Comparison of ENCODE assay signal across 34 mouse cellular contexts in genomic region chr14:101237965-101238364, GRCm38 (mm10). TPM values are rescaled to one million over a fixed set of nuclear protein-coding genes. Genes with fewer than 3 reads are reported as not detected.
A peak's percentile ranks its signal among the peaks of the same experiment; 100 is the strongest.
DNase-seq lines count a peak whose midpoint lies in the region; ATAC-seq lines count a peak whose summit lies in the region.
"Had no signal": no experiment of that assay in that cellular context is flagged by ENCODE, and none has a peak within 500 bp of the region (broad histone marks: within the 10 kb centered on the region; RNA-seq: fewer than 3 reads in every experiment).

No protein-coding gene starts in this region.

- peak; percentile 96 for ATAC-seq in granulocyte monocyte progenitor cell, adult 5-6 weeks (replicated peaks; ENCODE audit: poor library complexity, severe bottlenecking)
- peak; percentile 96 for ATAC-seq in megakaryocyte progenitor cell, adult 5-6 weeks (replicated peaks; ENCODE audit: poor library complexity)
- ATAC-seq: activated CD4-positive, CD25-positive, alpha-beta regulatory T cell, adult 4 months; forebrain, embryonic 13.5 days; forebrain, embryonic 16.5 days; hindbrain, postnatal 0 days; inflammation-experienced regulatory T-cells, adult 6 months; intestine, embryonic 16.5 days had no signal

- DNase-seq in adrenal gland, adult 2 months = peak; percentile 7
- DNase-seq in adrenal gland, adult 8-10 months = no peak
- no peak for DNase-seq in layer of hippocampus, adult 8-10 months (ENCODE audit: low spot score in 2 of 2)
- DNase-seq in right cerebral cortex, postnatal 4 days = no peak
- DNase-seq: adrenal gland, postnatal 14 days; B cell, adult 2 months; cerebellum, adult 11 months; cerebellum, adult 8-10 months; cerebellum, postnatal 10 days; cerebellum, postnatal 36 days; gastrocnemius, adult 2 months; gastrocnemius, postnatal 14 days; heart, adult 18-20 months; heart, postnatal 10 days; heart, postnatal 36 days had no signal

RNA-seq across cellular contexts. Expression of gene Prr30, which starts 37.8 kb away (rescaled TPM):
- total RNA-seq in adrenal gland, adult 2 months (2021) = not detected
- not detected in 2 replicates for polyA plus RNA-seq in adrenal gland, adult 2 months (2012; rRNA removed)
- total RNA-seq in adrenal gland, adult 8-10 months (2022) = not detected
- not detected in 2 replicates for total RNA-seq in granulocyte monocyte progenitor cell, adult 5-6 weeks (2014; fragmentation: Nextera tagmentation)
- total RNA-seq in granulocyte monocyte progenitor cell, adult 5-6 weeks (2017) = not detected in 2 replicates
- total RNA-seq in megakaryocyte progenitor cell, adult 5-6 weeks (2015) = not detected in 2 replicates
- total RNA-seq in megakaryocyte progenitor cell, adult 5-6 weeks (2017) = not detected in 2 replicates
- total RNA-seq in layer of hippocampus, adult 8-10 months (2022) = not detected
- total RNA-seq: adrenal gland, postnatal 14 days; adrenal gland, postnatal 4 days; CH12.LX; G1E; gastrocnemius, adult 2 months; gastrocnemius, postnatal 14 days; gastrocnemius, postnatal 4 days; heart, adult 18-20 months; heart, postnatal 10 days; heart, postnatal 36 days; hindbrain, postnatal 0 days had no signal
- polyA plus RNA-seq: activated CD4-positive, CD25-positive, alpha-beta regulatory T cell, adult 4 months; embryonic facial prominence, embryonic 11.5 days; embryonic facial prominence, embryonic 14.5 days; forebrain, embryonic 10.5 days; forebrain, embryonic 13.5 days; forebrain, embryonic 16.5 days; G1E; heart, embryonic 12.5 days; heart, embryonic 15.5 days; hindbrain, embryonic 11.5 days; hindbrain, embryonic 14.5 days; hindbrain, postnatal 0 days; inflammation-experienced regulatory T-cells, adult 6 months; intestine, embryonic 16.5 days had no signal
